Mouse (Mus musculus): ENCODE measurements at regions not wholly inside any gene's neighbourhood (a gene's known extent, or its start where the extent isn't known, plus 50 kb on each side); places are given as distances from the start of the nearest gene placed in this dataset.
"Not testable (repeated sequence)": the region's sequence is repeated elsewhere in the genome, so short reads cannot be mapped to it uniquely, and the experiment has no call there.

DNA sequence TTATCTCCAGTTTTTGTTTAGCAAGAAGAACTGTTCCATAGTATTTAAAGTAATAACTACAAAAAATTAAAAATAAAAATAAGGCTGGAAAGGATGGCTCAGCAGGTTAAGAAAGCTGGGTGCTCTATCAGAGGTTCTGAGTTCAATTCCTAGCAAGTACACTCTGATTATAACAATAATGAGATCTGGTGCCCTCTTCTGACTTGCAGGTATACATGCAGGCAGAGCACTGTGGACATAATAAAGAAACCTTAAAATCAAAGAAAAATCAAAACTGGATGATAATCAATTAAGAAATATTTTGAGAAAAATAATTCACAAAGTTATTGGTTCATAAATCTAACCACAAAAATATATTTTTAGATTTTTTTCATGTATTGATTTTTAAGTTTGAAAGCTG lies 346.7 kb upstream of the Cdh8 start:
- intact Hi-C loops (cut with DNase I) = no loop called here
- no peak for DNase-seq (ENCODE audit: low spot score in 2 of 2)

DNA sequence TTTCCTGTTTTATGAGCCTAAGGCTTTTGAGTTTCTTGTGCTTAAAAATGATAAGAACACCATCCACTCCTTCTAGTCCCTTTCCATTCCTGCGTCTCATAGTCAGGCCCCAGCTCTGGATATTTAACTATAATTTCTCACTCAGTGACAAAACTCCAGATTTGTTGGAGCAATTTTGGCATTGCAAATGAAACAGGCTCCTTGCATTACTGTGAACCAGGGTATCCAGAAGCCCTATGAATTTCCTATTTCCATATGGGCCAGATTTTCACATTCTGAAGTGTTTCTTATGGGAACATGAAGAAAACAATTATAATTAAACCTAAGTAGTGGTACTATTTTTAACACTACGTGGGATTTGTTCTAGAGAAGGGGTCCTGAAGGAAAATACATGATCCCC lies 319.9 kb upstream of the Cdh8 start:
- intact Hi-C loops (cut with DNase I) = no loop called here
- peak in 1 of 2 experiments; percentile 20 for DNase-seq (ENCODE audit: low spot score in 2 of 2)

DNA sequence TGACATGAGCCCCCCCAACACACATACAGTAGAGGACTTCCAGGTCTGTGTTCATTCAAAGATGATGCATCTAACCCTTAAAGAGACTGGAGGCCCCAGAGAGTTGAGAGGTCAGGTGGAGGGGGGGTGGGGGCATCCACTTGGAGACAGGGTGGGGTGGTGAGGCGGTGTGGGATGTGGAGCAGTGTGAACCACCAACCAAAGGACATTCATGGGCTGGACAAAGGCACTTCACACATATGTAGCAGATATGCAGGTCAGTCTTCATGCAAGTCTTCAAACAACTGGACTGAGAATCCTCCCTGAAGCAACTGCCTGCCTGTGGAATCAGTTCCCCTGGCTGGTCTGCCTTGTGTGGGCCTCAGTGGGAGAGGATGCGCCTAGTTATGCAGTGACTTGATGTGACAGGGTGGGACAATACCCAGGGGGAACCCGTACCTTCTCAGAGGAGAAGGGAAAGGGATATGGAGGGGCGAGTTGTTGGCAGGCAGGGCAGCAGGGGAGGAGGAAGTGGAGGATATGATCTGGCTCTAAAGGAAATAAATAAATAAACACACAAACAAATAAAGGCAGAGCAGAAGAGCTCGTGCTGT lies 308.5 kb upstream of the Cdh8 start:
- intact Hi-C loops (cut with DNase I) = no loop called here
- no peak for DNase-seq (ENCODE audit: low spot score in 2 of 2)

GRCm38 (mm10) chr8:99718927-99719326 lies 302.7 kb upstream of the Cdh8 start:
- DNase-seq (ENCODE audit: low spot score in 2 of 2) = no peak
- intact Hi-C loops (cut with DNase I) = no loop called here

DNA sequence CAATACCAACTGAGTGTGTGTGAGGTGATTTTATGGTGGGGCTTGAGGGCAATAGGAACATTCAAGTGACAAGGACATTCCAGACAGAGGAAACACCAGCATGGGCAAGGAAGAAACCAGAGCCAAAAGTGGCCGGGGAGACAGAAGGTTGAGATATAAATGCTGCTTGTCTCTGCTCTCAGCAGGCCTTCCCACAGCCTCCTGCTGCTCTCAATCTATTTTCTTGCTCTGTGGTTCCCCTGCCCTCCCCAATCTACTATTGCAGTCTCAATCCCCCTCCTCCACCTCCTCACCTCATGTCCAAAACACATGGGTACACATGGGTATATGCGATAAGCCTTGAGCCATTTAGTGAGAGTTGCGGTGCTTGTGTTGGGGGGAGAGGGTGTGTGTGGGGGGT lies 265.4 kb upstream of the Cdh8 start:
- peak in 1 of 2 experiments; percentile 5 for DNase-seq (ENCODE audit: low spot score in 2 of 2)

GRCm38 (mm10) chr8:99679253-99679899 lies 263.1 kb upstream of the Cdh8 start:
- not testable (repeated sequence) for DNase-seq (ENCODE audit: low spot score in 2 of 2)

More for the DNA sequence above, 265.4 kb upstream of the Cdh8 start:
- intact Hi-C loops (cut with DNase I) = no loop called here

DNA sequence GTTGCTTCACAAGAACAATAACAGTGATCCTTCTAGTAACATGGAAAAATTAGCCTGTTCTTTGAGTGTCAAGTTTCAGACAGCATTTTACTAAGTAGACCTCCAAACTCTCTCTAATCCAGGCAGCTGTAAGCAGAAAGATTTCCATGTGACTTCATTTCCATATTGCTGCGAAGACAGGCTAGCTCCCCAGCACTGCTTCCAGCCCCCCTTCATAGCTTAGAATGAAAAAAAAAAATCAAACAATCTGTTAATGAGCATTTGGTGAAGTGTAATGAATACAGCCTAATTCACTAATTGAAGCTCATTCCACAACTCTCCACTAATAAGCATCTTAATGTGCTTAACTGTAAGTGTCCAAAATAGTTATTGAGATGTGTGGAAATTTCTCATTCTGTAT lies 251.4 kb upstream of the Cdh8 start:
- intact Hi-C loops (cut with DNase I); DNase-seq (ENCODE audit: low spot score in 2 of 2): not testable (repeated sequence)

More at GRCm38 (mm10) chr8:99679253-99679899, 263.1 kb upstream of the Cdh8 start:
- intact Hi-C loops (cut with DNase I) = not testable (repeated sequence)

DNA sequence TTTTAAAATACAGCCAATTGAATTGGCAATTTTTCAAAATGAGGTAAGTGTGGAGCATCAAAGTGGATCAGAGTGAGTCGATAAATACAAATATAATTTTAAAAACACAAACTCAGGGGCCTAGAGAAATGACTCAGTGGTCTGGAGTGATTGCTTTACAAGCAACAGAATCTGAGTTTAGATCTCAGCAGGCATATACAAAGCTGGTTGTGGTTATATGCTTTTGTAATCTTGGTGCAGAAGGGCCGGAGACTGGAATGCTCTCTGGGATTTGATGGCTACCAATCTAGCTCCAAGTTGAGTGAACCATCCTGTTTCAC lies 235.0 kb upstream of the Cdh8 start:
- intact Hi-C loops (cut with DNase I) = no loop called here
- no peak for DNase-seq (ENCODE audit: low spot score in 2 of 2)

- no peak for DNase-seq (ENCODE audit: low spot score in 2 of 2)
- intact Hi-C loops (cut with DNase I) = no loop called here
Observed at GRCm38 (mm10) chr8:99650587-99651301, 234.5 kb upstream of the Cdh8 start.

GRCm38 (mm10) chr8:99640543-99640942 lies 224.3 kb upstream of the Cdh8 start:
- no peak for DNase-seq (ENCODE audit: low spot score in 2 of 2)
- intact Hi-C loops (cut with DNase I) = no loop called here

DNA sequence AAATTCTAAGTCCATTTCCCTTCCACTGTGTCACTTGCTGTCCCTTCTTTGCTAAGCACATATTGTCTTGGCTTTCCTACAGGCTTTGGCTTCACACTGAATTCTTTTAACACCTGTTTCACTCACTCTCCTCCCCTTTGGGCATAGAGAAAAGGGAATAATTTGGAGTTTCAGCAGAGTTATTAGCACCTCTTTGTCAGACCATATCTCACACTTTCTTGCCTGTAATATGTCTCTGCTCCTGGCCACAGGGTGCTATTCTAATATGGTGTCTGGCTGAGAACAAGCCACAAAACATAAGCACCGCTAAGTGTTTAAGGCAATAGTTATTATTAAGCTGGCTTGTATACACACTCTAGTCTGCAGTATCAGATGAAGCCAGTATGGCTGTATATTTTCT lies 214.7 kb upstream of the Cdh8 start:
- intact Hi-C loops (cut with DNase I); DNase-seq (ENCODE audit: low spot score in 2 of 2): not testable (repeated sequence)

DNA sequence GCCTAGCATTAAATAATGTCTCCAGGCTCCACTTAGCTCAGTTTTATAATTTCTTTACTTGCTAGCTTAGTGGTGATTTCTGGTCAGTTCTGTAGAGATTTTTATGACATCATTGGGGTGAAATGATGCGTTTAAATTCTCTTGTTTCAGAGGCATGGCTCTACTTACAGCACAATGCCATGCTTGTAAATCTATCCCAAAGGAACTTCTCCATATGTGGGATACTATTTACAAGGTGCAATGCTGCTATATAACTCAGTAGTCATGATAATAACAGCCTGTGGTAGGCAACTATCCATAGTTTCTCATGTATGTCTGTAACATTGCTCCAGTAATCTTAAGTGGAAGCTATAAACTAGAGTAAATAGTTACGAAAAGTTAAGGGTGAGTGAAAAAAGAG lies 205.4 kb upstream of the Cdh8 start:
- intact Hi-C loops (cut with DNase I) = no loop called here

DNA sequence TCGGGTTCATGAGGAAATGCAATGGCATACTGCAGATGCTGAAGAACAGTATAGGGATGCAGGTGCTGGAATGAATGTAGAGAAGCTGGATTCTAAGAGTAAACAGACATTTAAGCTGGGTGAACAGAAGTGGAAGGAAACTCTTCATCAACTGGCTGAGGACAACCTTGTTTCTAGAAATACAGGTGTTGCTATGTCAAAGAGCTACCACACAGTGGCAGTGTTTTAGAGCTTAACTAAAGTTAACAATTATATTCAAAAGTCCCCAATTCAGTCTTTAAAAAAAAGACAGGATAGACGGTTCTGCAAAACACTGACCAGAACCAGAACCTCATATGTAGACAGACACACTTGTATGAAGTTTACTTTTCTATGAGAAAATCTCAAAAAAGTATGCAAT lies 188.1 kb upstream of the Cdh8 start:
- peak; percentile 6 to 35 for DNase-seq (ENCODE audit: low spot score in 2 of 2)

More for the DNA sequence above, 205.4 kb upstream of the Cdh8 start:
- no peak for DNase-seq (ENCODE audit: low spot score in 2 of 2)

DNA sequence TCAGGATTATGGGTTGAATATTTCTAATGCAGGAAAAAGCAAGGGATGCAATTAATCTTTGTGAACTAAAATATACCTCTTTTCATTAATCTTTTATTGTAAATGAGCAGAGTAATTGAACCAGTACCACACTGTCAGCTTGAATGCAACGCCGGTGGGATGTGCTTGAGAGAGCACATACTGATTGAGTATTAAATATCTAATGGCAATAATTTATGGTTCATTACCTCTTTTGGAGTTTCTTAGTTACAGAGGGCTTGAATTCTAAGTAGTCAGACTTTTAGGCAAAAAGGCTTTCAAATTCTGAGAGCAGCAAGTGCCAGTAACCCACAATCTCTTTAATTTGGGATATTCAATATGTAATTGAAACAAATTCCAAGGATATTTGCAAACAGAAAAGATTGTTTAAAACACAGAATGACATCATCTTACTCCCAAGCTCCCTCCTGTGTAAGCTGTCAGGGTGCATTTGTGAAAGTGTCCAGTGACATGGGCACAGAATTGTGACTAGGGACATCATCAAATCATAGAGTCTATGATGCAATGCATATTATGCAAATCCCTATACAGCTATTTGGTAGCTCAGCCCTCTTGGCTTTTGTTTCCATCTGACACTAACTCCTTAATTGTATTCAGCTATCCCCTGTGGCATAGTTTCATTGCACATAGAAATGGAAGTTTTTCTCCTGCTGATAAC lies 175.2 kb upstream of the Cdh8 start:
- no peak for DNase-seq (ENCODE audit: low spot score in 2 of 2)

More for the DNA sequence above, 188.1 kb upstream of the Cdh8 start:
- intact Hi-C loops (cut with DNase I) = loop anchor here (5.0 kb wide), 1 partner anchor 1168 kb away; no protein-coding TSS in a partner anchor

DNA sequence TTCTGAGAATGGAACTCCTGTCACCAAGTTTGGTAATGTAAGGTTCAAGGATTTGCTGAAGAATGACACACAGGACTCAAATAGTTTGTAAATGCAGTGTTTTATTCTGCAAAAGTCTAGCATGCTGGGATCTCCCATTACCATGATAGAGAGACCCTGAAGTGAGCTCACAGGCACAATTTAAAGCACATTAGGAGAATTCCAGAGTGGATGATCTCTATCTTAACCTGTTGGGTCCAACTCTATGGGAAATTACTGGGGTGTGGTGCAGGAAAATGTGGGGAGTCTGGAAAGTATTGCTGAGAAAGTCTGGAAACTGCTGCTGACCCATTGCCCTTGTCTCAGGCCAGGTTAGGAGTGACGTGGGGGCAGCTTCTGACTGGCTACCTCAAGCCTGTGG lies 127.8 kb upstream of the Cdh8 start:
- no peak for DNase-seq (ENCODE audit: low spot score in 2 of 2)

More for the DNA sequence above, 175.2 kb upstream of the Cdh8 start:
- intact Hi-C loops (cut with DNase I) = no loop called here

DNA sequence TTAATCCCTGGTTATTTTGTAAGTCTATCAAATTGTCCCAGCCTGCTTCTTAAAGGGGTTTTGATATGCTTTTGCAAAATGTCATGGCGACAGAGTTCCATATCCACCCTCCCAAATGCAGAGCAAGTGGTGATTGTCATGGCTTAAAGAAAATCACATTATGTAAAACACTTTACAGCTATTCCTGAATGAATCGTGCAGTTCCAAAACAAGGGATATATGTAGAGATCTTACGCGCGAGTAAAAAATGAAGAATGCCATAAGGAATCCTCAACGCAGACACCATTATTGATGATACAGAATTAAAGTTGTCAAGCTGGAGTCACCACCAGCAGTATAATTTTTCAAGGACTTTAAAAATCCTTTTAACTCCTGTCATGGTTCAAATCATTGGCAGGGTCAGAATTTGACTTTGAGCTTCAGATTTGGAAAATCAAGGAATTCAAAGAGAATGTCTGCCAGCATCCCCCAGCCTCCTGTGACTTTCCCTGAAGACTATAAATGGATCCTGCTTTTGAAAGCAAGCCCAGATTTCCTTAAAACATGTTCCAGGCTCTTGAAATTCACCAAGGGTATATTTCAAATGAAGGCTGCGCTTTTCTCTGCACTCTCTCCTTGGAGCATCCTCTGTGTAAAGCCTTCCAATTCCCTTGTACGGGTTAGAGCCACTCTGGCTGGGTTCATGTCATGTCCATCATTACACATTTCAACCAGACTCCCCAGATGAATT lies 116.6 kb upstream of the Cdh8 start:
- intact Hi-C loops (cut with DNase I) = no loop called here
- DNase-seq (ENCODE audit: low spot score in 2 of 2) = peak; percentile 36 to 74

More for the DNA sequence above, 127.8 kb upstream of the Cdh8 start:
- intact Hi-C loops (cut with DNase I) = no loop called here

GRCm38 (mm10) chr8:99502055-99502454 lies 85.8 kb upstream of the Cdh8 start:
- DNase-seq (ENCODE audit: low spot score in 2 of 2) = no peak
- intact Hi-C loops (cut with DNase I) = no loop called here
